Mouse (Mus musculus) cerebellum, postnatal 4 days (tissue): ENCODE measurements around the gene Nhlh1.
A peak's percentile ranks its signal among the peaks of the same experiment; 100 is the strongest.

Experiments used
- DNase-seq, 2 experiments: peaks; one replicate each; pipeline ENCODE4 v3.0.0; 2022; ENCODE audit warnings: low spot score in 2 of 2, mixed read lengths in 1 of 2

Nhlh1 gene

DNA sequence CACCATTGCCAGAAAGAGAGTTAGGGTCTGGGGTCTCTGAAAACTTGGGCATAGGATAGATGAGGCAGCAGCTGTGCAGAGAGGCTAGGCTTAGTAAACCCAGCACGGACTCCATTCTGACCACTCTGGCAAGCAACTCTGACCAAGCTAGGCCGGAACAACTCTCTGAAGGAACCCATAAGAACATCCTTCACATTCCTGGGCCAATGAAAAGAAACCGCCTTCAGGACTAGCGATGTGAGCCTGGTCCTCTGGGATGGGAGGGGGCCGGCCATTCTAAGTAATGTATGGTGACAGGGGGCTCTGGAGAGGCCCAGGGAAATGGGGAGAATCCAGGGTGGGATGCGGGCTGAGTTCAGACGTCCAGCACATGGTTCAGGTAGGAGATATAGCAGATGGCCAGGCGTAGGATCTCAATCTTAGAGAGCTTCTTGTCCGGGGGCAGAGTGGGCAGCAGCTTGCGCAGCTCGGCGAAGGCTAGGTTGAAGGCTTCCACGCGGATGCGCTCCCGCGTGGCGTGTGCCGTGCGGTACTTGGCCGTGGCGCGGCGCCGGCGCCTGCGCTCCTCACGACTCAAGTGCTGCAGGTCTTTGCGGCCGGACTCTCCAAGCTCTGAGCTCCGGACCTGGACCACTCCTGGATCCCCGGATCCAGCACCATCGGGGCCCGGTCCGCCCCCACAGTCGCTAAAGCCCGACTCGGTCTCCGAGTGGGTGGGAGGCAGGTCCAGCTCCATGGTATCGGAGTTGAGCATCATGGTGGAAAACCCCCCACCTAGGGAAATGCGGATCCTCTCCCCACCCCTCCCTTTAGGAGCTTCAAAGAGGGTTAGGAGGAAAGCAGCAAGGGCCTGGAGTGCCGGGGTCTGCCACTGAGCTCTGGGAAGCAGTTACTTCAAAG, 3.6 kb downstream of the Nhlh1 start:
- DNase-seq: no peak

DNA sequence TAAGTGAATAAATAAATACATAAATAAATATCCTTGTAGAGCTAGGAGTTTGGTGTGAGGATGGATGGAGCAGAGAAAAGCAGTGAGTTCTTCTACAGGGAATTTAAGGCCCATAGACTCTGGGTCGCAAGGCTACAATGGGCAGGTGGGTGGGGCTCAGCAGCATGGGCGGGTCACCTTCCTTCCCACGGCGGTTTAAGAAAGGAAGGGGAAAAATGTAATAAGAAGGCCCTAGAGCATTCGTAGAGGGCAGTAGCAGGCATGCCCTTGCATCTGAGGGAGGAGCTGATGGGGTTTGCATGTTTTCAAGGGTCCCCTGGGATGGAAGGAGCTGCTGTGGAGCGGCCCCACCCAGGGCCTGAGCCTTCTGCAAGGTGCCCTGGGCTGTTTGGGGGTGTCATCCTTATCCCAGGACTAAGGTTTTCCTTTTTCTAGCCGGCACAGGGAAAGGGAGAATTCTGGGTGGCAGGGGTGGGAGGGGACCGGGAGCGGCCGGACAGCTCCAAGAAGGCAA, 4.5 kb downstream of the Nhlh1 start:
- DNase-seq: no peak

DNA sequence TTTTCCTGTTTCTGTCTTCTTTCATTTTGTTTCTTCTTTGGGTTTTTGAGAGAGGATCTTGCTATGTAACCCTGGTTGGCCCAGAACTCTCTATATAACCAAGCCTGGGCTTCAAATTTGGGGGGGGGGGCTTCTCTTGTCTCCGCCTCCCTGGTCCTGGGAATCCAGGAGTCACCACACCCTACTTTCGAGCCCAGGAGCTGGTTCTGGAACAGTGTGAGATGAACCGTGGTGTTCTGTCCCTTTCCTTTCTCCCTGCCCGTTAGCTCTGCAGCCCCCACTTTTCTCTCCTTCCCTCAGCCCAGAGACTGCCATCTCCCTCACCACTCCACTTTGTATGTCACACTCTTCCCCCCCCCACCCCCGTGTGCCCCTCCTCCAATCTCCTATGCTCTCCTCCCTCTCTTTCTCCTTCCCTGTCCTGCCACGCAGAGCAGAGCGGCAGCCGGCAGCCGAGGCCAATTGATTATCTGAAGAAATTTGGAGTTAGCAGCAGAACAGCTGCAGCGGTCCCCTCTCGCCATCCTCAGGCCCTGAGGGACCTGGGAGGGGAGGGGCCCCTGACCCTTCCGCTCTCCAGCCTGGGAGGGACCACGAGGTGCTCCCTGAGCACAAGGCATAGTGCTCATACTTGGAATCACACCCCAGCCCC, 8.1 kb downstream of the Nhlh1 start:
- DNase-seq: no peak

DNA sequence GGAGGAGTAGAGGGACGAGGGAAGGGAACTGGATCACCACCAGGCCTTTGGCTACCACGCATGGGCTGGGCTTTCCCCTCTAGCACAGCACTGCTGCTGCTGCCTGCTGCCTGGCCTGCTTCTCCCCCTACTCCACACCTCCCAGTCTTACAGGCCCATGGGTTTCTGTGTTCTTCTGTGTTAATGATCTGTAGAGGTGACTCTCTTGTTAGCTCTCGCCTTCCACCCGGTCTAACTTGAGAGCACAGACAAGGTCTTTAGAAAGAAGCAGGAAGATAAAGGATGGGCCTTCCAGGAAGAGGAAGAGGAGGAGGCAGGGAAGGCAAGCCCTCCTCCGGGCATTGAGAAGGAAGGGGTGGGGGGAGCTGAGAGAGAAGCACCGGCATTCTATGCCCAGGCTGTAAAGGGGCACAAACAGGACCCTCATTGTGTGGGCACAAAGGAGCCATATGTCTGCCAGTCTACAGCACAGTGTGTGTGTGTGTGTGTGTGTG, 9.1 kb downstream of the Nhlh1 start:
- no peak for DNase-seq

DNA sequence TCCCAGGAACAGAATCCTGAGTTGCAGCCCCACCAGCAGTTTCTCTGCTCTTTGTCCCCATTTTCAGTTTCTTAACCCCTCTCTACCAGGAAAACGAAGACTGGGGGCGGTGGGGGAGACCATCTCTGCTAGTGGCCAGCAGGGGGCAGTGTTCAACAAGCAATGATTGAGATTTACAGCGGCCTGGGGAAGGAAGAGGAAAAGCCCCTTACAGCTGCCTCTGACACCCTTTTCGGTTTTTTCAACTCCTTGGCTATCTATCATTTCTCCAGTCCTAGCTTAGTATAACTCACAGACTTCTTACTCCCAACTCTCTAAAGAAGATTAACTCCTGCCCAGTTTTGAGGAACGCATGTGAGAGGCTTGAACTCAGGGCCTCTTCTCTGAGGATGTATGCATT, 10.4 kb downstream of the Nhlh1 start:
- DNase-seq: peak; percentile 62 to 81

DNA sequence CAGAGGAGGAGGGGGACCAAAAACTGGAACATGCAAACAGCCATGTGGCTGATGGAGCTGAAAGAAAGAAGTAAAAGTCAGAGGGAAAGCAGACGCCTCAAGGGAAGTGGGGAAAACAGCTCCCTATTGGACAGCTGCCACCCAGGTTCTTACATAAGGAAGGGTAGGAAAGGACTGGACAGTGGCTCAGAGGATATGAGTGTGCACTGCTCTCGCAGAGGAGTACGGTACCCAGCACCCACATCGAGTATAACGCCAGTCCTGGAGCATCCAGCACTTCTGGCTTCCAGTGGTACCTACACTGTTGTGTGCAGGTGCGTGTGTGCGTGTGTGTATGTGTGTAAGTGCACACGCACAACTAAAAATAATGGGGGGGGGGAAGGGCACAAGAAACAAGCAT, 11.0 kb downstream of the Nhlh1 start:
- DNase-seq: no peak

DNA sequence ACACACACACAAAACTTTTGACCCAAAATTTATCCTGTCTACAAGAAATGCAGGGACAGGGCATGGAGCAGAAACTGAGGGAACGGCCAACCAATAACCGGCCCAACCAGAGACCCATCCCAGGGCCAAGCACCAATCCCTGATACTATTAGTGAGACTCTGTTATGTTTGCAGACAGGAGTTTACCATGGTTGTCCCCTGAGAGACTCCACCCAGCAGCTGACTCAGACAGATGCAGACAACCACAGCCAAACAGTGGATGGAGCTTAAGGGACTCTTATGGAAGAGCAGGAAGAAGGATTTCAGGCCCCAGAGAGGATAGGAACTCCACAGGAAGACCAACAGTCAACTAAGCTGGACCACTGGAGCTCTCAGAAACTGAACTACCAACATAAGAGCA, 27.5 kb downstream of the Nhlh1 start:
- no peak for DNase-seq

DNA sequence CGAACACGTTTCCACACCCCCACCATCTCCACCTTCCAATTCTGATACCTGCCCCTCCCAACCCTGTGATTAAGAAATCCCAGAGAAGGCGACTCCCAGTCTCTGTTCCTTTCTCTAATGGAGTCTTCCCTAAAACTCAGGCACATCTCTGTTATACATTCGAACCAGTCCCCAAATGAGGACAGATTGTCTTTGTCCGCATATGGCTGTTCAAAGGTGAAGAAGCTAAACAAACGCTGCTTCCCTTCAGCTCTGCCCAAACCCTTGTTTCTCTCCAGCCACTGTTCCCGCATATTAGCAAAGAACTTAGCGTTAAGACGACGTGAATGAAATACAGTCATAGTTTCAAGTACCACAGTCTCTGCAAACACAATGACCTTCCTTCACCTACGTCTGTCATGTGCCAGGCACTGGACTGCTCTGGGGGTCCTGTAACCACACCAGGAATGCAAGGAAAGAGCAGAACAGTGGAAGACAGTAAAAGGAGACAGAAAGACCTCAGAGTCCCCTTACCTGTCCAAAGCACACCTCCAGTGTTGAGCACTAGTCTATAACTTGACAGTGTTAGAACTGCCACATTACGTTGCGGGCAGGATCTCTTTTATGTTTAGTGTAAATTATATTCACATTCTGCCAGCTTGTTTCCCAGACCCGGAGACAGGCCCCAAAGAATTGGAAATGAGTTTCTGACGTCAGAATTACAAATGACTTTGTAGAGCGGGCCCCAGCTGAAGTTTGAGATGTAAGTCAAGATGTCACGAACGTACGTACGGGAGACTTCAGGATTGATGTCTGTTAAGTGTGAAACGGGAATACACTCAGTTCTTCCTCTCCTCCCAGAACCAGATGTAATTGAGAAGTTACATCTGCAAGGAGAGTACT, 28.7 kb downstream of the Nhlh1 start, which contains the start of gene Vangl2:
Gene Vangl2, minus strand, starts transcription at position 51 of the 882 bp plus-strand sequence.
- no peak for DNase-seq

DNA sequence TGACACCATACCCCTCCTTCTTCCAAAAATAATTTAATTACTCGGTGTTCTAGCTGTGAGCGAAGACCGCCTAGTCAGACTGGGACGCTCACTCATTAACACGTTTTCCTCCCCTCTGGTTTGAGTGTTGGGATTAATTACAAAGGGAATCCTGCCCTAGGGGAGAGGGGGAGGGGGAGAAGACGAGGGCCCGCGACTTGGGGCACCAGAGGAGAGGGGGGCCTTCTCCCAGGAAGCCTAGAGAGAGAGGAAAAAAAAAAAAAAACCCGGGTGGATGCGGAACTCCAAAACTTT, 29.6 kb downstream of the Nhlh1 start:
- no peak for DNase-seq

DNA sequence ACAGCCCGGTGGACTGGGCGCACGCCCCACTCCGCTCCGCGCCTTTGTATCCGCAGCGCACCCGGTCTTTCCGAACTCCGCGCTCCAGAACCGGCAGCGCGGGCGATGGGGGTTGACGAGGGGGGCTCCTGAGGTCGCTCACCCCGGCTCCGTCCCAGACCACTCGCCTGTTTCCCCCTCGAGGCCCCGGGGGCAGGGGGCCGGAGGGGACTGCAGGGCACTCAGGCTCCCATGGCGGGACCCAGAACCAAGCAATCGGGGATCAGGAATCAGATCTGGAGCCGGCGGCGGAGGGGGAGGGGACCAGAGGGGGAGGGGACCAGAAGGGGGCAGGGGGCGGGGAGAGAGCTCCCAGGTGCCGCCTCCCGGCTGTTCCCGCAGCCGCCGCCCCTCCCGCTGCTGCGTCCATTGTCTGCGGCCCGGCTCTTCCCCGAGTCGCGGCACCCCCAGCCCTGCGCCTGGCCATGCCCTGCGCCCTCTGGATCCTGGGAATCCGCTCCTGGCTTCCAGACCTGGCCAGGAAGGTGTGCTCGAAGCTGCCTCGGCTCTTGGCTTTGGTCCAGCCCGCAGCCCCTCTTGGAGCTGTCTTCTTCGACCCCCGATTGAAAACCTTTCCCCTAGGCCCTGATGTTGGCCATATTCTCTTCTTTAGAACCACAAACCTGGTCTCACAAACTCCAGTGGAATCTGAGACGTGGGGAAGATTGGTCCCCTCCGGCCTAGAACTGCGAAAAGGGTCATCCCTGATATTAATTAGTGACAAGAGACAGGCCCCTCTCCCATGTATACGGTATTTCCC, 30.2 kb downstream of the Nhlh1 start:
- peak; percentile 87 to 96 for DNase-seq

DNA sequence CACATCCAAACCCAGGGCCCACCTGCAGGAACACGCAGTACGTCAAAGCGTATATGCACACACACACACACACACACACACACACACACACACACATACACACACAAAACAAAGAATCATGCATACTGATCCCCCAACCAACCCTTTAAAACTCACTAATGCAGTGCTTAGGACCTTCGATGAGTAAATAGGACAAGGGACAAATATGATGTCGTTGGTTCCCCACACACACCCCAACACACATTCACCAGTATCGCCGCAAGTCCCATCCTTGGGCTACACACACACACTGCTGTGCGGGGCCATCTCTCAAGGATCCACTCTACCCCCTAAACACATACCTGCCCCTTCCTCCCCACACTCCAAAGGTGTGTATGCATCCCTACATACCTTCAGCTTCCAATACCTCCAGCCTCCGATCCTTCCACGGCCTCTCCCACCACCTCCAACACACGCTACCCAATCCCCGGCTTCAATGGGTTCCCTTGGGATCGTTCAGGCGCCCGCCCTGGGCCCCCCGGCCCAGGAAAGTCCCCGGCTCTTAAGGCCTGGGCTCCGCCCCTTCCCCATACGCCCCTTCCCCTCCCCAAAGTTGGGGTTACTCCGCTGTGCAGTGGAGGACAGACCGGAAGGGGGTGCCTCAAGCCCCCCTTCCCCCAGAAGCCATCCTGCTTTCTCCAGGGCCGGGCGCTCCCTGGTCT, 31.0 kb downstream of the Nhlh1 start:
- DNase-seq: peak in 1 of 2 experiments; percentile 56

DNA sequence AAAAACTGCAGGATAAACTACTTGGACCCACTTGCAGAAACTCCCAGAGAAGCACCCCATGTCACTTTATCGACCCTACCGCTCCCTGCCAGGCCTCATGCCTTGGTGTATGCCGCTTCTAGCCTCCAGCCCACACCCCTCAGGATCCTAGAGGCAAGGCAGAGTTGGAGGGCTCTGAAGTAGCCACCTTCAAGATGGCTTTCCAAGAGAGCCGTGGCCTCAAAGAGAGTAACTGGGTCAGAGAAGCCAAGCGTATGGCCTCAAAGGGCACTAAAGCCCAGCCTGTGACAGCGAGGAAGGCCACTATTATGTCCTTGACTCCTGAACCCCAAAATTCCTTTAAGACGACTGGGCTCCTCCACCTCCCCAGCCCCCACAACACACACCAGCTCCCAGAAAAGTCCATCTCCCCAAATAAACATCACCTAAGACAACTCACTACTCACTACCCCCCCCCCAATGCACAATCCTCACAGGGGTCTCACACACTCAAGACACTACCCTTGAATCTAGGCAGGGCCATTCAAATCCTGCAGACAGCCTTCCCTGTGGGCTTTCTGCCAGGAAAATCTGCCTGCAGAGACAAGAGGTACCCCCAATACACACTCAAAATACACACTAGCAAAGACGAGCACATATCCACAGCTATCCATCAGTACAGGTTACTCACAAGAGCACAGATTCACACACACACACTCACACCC, 32.0 kb downstream of the Nhlh1 start:
- DNase-seq: no peak

DNA sequence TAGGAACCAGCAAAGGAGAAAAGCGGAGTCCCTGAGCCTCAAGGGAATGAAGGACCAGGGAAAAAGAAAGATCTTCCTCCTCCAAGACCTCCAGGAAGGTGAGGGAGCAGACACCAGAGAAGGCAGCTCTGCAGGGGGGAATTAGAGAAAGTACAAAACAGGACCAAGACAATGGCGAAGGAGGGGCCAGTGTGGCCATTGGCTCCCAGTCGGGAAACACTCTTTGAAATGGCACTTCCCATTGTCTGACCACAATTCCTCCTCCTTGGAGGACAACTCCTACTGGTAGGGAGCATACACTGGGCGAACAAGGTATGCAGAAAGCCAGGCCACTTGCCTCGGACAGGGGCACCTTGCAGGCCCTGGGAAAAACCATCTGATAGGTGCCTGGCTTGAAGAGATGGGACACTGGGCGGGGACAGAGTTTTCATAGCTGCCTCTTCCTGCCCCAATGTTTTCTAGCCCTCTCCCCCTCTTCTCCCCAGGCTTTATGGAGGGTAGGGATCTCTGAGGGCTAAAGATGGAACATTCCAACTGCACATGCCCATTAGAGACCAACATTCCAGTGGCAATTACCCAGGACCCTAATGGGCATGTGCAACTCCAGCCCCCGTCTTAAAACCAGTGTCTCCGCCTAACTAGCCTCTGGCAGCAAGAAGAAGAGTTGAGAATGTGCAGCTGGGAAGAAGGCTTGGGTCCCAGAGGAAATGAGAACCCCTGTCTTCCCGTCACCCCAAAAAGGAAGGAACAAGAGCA, 33.1 kb downstream of the Nhlh1 start:
- peak in 1 of 2 experiments; percentile 7 for DNase-seq

DNA sequence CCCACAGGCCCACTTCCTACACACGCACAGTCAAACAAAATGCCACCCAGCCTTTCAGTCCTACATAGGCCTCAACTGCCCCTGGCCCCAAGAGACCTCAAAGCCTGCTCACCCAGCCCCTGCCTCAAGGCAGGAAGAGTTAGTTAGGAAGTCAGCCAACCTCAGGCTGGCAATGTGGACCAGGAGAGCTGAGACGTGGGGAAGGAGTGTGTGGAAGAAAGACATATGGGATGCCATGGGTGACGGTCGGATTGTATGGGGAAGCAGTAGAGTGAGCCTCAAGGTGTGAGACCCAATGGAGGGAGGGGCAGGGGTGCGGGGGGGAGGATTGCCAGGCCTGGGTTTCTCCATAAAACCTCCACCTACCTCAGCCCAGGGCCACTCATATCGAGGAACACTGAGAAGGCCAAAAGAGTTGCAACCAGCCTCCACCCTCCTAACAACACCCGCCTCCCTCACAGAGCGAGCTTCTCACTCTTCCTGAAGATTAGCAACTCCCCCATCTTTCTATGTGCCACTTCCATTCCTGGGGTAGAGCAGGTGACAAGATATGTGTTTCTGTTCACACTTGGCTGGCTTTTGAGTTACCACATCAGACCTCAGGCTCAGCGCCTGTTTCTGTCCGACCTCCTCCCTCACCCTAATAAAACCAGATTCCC, 37.4 kb downstream of the Nhlh1 start:
- no peak for DNase-seq

DNA sequence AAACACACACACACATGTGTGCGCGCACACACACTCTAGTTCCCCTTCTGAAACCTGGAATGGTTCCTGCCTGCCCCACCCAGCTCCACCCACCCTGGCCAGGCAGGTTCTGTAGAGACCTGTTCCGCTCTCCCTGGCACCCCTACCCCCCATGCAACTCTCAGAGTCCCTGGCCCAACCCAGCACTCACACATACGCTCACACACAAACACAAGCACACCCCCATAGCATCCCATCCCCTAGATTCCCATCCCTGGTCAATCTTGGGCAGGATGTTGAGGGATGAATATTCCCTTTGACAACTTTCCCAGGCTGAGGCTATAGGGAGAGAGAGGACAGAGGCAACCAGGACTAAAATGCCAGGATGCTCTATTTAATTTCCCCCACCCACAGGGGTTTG, 38.0 kb downstream of the Nhlh1 start:
- no peak for DNase-seq

DNA sequence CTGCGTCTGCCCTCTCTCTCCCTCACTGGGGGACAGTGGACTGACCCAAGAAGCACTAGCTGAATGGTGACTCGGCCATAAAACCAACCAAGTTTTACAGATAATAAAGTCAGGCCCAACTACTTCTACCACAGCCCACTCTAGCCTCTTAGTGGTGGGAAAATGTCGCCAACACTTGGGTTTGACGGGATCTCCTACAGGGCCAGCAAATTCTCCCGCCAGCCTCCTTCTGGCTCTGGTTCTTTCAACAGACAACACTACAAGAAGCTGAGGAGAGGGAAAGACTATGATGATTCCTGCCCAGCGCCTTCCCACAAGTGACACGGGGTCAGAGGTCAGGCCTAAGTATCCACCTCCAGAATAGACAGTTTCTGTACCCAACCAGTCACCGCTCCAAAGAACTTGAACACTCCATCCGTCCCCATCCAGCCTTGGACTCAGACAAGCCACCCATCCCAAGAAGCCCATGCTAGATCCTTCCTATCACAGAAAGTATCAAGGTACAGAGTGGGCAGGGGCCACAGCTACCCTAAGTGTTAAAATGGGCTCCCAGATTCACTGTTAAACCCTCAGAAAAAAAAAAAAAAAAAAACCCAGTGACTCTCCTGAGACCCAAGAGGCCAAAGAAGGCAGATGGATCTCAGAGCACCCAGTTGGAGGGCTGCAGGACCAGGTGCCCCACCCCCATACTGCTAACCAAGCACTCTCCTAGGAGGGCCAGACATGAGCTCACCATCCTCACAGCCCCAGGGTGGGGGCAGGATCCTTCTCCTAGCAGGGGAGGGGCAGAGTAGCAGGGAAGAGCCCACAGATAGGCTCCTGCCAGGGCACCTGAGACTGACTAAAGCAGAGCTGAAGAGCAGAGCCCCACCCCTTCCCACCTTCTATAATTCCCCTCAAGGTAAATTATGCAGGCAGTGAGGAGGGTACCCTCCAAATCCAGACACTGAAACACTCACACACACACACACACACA, 38.7 kb downstream of the Nhlh1 start:
- no peak for DNase-seq

DNA sequence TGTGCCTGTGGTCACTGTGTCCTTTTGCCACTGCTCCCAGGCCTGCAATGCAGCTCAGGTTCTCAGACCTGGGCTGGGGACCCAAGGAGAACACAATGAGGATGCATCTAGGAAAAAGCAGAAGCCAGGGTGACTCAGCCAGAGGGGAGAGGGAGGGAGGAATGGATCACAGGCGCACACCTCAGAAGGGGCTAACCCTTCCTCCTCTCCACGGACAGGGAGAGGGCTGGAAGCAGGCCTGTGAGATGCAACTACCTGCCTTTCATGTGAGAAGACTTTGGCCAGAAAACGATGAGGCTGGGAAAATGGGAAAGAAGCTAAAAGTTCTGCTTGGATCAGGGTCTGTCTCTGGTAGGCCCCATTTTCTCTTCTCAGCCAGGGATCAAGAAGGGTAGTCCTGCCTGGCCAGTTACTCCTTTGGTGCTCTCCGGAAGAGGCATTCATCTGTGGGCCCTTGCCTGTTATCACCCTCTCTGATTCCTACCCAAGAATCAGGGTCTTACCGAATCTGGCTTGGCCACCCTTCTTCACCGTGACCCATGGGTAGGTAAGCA, 39.8 kb downstream of the Nhlh1 start:
- DNase-seq: no peak
